Mouse (Mus musculus): ENCODE results near the gene Cela3b. TPM values are rescaled to one million over a fixed set of nuclear protein-coding genes. Genes with fewer than 3 reads are reported as not detected.

The Cela3b gene
- polyA plus RNA-seq, 1 experiment from 2014 or later, result 0.42 TPM

DNA sequence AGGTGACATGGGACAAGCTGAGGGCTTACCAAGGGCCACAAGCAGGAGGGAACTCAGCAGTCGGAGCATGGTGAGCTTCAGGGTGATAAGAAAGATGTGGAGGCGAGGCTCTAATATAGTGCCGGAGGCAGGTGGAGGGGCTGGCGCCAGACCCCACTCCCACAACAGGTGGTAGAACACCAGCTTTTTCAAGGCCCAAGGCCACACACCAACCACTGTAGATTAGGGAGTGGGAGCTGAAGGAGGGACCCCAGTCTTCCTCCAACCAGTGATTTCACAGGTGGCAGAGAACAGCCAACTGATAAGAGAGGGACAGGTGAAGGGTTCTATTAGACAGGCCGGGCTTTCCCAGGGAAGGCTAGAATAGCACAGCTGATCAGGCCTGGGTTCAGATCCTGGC, 20.6 kb downstream of the Cela3b start, which contains the start of gene Cela3a:
Gene Cela3a, minus strand, starts transcription at position 101 of the 400 bp plus-strand sequence.
- DNase-seq (no peak), ATAC-seq (no peak)
- TF ChIP-seq CTCF (IDR thresholded peaks at IDR 0.05; ENCODE audit: low read depth) (no peak), EP300 (IDR thresholded peaks at IDR 0.05; ENCODE audit: low read depth) (no peak)
- Histone ChIP-seq H3K27ac (ENCODE audit: low read depth) (no peak within 1 kb of the TSS), H3K9ac (replicated peaks) (no peak within 1 kb of the TSS), H3K9me3 (ENCODE audit: low read length) (no peaks in the 10 kb centered on the region), H3K27me3 (ENCODE audit: insufficient read depth, low read length) (no peaks in the 10 kb centered on the region), H3K36me3 (replicated peaks; ENCODE audit: insufficient read depth, low read length) (no peaks in the 10 kb centered on the region), H3K4me1 (ENCODE audit: insufficient read depth) (no peaks in the 10 kb centered on the region), H3K4me2 (ENCODE audit: low read depth, low read length) (no peak within 1 kb of the TSS), H3K4me3 (ENCODE audit: low read depth, low read length) (no peak within 1 kb of the TSS)
- WGBS (ENCODE audit: insufficient replicate concordance), result 78% methylated on average over 5 of the region's 5 CpGs

DNA sequence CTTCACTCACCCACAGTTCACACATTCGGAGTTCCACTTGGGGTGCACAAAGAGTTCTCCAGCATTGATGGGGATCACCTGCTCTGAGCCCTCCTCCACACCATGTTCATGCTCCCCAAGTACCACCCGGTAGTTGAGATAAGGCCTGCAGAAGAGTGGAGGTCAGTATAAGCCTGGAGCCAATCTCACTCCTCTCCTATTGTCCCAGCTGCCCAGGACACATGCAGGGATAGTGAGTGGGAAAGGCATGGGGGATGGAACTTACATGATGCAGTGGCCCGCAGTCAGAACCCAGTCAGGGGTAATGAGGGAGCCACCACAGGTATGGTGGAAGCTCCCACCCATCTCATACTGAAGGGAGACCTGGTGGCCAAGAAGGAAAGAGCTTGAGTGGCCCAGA, 24.8 kb downstream of the Cela3b start:
- DNase-seq (no peak), ATAC-seq (no peak)
- Histone ChIP-seq H3K4me3 (ENCODE audit: low read depth, low read length) (no peak overlapping the region), H3K9me3 (ENCODE audit: low read length) (no peaks in the 10 kb centered on the region), H3K4me2 (ENCODE audit: low read depth, low read length) (no peak overlapping the region), H3K27ac (ENCODE audit: low read depth) (no peak overlapping the region), H3K9ac (replicated peaks) (no peak overlapping the region), H3K36me3 (replicated peaks; ENCODE audit: insufficient read depth, low read length) (no peaks in the 10 kb centered on the region), H3K4me1 (ENCODE audit: insufficient read depth) (no peaks in the 10 kb centered on the region), H3K27me3 (ENCODE audit: insufficient read depth, low read length) (no peaks in the 10 kb centered on the region)
- no peak for TF ChIP-seq CTCF (IDR thresholded peaks at IDR 0.05; ENCODE audit: low read depth)
- TF ChIP-seq EP300 (IDR thresholded peaks at IDR 0.05; ENCODE audit: low read depth), result no peak
- 86% methylated on average over 3 of the region's 3 CpGs for WGBS (ENCODE audit: insufficient replicate concordance)

DNA sequence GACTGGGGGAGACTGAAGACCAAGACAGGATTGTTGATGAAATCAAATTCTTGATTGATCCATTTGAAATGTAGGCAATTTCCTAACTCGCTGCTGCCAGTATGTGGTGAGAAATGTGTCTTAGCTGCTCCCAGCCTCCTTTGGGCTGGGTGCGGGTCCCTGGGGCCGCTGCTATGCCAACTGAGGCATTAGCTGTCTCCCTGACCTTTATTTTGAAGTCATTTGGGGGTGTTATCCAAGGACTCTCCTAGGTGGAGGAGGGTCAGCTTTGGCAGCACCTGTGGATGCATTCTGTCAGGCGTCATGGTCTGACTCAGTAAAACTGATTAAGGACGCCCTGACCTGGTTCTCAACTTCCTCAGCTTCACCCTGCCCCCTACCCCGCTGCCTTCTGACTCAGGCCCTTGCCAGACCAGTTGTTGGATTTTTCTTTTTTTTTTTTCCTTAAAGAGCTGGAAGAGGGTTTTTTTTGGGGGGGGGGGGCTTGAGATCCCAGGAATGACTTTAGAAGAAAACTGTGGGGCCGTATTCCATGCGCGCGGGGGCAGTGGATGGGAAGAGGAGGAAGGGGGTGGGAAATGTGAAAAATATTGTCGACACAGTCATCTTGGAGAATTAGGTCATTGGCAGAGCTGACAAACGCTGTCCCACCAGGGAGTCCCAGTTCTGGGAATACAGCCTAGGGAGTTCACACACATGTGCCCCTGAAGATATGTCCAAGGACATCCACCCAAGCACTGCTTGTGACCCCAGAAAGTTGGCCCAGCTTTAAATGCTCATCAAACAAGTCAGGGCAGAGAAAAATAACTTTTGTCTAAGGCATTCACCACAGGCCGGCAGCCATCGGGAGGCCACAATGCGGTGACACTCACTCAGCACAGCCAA, 33.5 kb downstream of the Cela3b start:
- TF ChIP-seq EP300 (IDR thresholded peaks at IDR 0.05; ENCODE audit: low read depth), result no peak
- TF ChIP-seq CTCF (IDR thresholded peaks at IDR 0.05; ENCODE audit: low read depth), result no peak
- 79% methylated on average over 15 of the region's 15 CpGs for WGBS (ENCODE audit: insufficient replicate concordance)
- H3K4me2 ChIP-seq (ENCODE audit: low read depth, low read length), result no peak overlapping the region
- no peaks in the 10 kb centered on the region for H3K9me3 ChIP-seq (ENCODE audit: low read length)
- DNase-seq, result no peak
- no peak overlapping the region for H3K9ac ChIP-seq (replicated peaks)
- no peaks in the 10 kb centered on the region for H3K36me3 ChIP-seq (replicated peaks; ENCODE audit: insufficient read depth, low read length)
- H3K4me3 ChIP-seq (ENCODE audit: low read depth, low read length), result no peak overlapping the region
- peak; percentile 29; the same call in 1 of the 2 replicates for ATAC-seq
- no peak overlapping the region for H3K27ac ChIP-seq (ENCODE audit: low read depth)
- no peaks in the 10 kb centered on the region for H3K27me3 ChIP-seq (ENCODE audit: insufficient read depth, low read length)
- H3K4me1 ChIP-seq (ENCODE audit: insufficient read depth), result no peaks in the 10 kb centered on the region

DNA sequence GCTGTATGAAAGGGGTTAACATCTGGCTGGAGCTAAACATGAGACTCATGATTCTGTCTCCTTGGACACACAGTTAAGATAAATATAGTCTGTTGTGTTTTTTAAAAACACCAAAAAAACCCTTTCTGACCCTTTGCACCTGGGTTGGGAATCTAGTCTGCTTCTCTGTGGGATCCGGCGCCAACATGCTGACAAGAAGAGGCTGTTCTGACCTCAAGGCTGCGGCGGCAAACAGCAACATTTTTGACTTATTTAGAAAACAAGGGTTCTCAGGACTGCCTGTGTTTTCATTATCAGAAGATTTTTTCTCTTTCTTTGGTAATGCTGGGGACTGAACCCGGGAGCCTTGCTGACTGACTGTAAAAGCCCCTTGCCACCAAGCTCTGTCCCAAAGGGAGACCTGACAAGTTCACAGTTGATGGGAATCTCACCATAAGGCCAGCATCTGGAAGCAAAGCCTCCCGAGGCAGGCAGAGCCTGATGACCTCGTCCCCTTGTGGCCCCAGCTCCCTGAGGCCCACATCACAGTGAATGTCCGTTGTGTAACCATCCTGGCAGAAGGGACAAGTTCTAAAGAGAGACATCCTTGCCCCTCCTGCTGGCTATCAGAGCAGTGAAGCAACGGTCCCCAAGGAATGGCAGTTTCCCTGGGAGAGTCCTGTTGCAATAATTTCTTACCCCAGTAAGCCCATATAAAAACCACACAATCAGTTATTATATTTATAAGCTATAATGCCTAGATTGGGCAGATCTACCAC, 36.8 kb downstream of the Cela3b start:
- no peak for ATAC-seq
- no peaks in the 10 kb centered on the region for H3K27me3 ChIP-seq (ENCODE audit: insufficient read depth, low read length)
- DNase-seq, result no peak
- H3K27ac ChIP-seq (ENCODE audit: low read depth), result no peak overlapping the region; the same call in 1 of the 2 replicates
- H3K4me3 ChIP-seq (ENCODE audit: low read depth, low read length), result no peak overlapping the region
- H3K9ac ChIP-seq (replicated peaks), result no peak overlapping the region
- 0 out of 2 replicates have a peak, but pooled peaks cover 2% of the 10 kb centered on the region for H3K9me3 ChIP-seq (ENCODE audit: low read length)
- no peak overlapping the region for H3K4me2 ChIP-seq (ENCODE audit: low read depth, low read length)
- 62% methylated on average over 9 of the region's 9 CpGs for WGBS (ENCODE audit: insufficient replicate concordance)
- no peaks in the 10 kb centered on the region for H3K36me3 ChIP-seq (replicated peaks; ENCODE audit: insufficient read depth, low read length)
- 0 out of 2 replicates have a peak, but pooled peaks have one; percentile 8 for TF ChIP-seq CTCF (IDR thresholded peaks at IDR 0.05; ENCODE audit: low read depth)
- no peak for TF ChIP-seq EP300 (IDR thresholded peaks at IDR 0.05; ENCODE audit: low read depth)
- H3K4me1 ChIP-seq (ENCODE audit: insufficient read depth), result peaks cover 7% of the 10 kb centered on the region

DNA sequence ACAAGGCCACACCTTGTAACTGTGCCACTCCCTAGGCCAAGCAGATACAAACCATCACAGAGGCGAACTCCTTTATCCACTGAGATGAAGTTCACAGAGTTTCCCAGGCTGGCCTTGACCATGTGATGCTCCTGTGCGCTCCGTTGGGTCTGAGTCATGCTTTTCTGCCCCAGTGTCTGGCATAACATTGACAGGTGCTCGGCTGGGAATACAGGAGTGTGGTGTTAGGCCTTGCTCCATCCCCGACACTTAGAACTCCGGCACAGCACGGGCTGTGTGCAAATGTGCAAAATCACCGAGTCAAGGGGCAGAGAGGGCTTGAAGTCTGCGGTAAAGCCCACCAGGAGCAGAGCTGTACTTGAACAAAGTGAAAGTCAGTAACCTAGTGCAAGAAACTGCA, 37.5 kb downstream of the Cela3b start:
- Histone ChIP-seq H3K36me3 (replicated peaks; ENCODE audit: insufficient read depth, low read length) (no peaks in the 10 kb centered on the region), H3K27ac (ENCODE audit: low read depth) (no peak overlapping the region), H3K27me3 (ENCODE audit: insufficient read depth, low read length) (no peaks in the 10 kb centered on the region), H3K9ac (replicated peaks) (no peak overlapping the region), H3K9me3 (ENCODE audit: low read length) (0 out of 2 replicates have a peak, but pooled peaks cover 2% of the 10 kb centered on the region), H3K4me2 (ENCODE audit: low read depth, low read length) (no peak overlapping the region), H3K4me1 (ENCODE audit: insufficient read depth) (peaks cover 7% of the 10 kb centered on the region), H3K4me3 (ENCODE audit: low read depth, low read length) (no peak overlapping the region)
- TF ChIP-seq EP300 (IDR thresholded peaks at IDR 0.05; ENCODE audit: low read depth), result no peak
- TF ChIP-seq CTCF (IDR thresholded peaks at IDR 0.05; ENCODE audit: low read depth), result no peak
- WGBS (ENCODE audit: insufficient replicate concordance), result 79% methylated on average over 9 of the region's 9 CpGs
- ATAC-seq (no peak), DNase-seq (no peak)

DNA sequence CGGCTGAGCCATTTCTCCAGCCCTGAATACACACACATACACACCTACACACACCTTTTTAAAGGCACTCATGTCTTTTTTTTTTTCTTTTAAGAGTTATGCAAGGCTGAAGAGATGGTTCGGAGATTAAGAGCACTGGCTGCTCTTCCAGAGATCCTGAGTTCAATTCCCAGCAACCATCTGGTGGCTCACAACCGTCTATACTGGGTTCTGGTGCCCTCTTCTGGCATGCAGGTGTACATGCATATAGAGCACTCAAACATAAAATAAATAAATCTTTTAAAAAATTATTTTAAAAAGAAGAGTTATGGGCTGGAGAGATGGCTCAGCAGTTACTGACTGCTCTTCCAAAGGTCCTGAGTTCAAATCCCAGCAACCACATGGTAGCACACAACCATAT, 39.1 kb downstream of the Cela3b start:
- 78% methylated on average over 3 of the region's 3 CpGs for WGBS (ENCODE audit: insufficient replicate concordance)
- ATAC-seq, result no peak
- no peak overlapping the region for H3K4me3 ChIP-seq (ENCODE audit: low read depth, low read length)
- 0 out of 2 replicates have a peak, but pooled peaks cover 2% of the 10 kb centered on the region for H3K9me3 ChIP-seq (ENCODE audit: low read length)
- H3K27me3 ChIP-seq (ENCODE audit: insufficient read depth, low read length), result no peaks in the 10 kb centered on the region
- H3K27ac ChIP-seq (ENCODE audit: low read depth), result no peak overlapping the region
- H3K4me1 ChIP-seq (ENCODE audit: insufficient read depth), result peaks cover 12% of the 10 kb centered on the region
- no peak for DNase-seq
- peak; percentile 52 for TF ChIP-seq CTCF (IDR thresholded peaks at IDR 0.05; ENCODE audit: low read depth)
- no peak for TF ChIP-seq EP300 (IDR thresholded peaks at IDR 0.05; ENCODE audit: low read depth)
- no peak overlapping the region for H3K9ac ChIP-seq (replicated peaks)
- H3K36me3 ChIP-seq (replicated peaks; ENCODE audit: insufficient read depth, low read length), result no peaks in the 10 kb centered on the region
- no peak overlapping the region for H3K4me2 ChIP-seq (ENCODE audit: low read depth, low read length)
